Mouse (Mus musculus) retina, postnatal 7 days (tissue): ENCODE data around the gene Vezf1.

Source experiments
- DNase-seq: peaks from one replicate; pipeline ENCODE4 v3.0.0-alpha.2; 2012; ENCODE audit warnings: low read depth, low spot score

Gene Vezf1

GRCm38 (mm10) chr11:88053821-88054220, 14.3 kb upstream of the Vezf1 start:
- DNase-seq = no peak

- peak; percentile 21 for DNase-seq
These were observed 13.5 kb upstream of the Vezf1 start for GRCm38 (mm10) chr11:88054589-88054988.

- no peak for DNase-seq
These were observed 12.3 kb upstream of the Vezf1 start for GRCm38 (mm10) chr11:88055777-88056176.

GRCm38 (mm10) chr11:88057788-88058187, 10.3 kb upstream of the Vezf1 start:
- DNase-seq = no peak

- DNase-seq = peak; percentile 52
These were observed 8.9 kb upstream of the Vezf1 start for GRCm38 (mm10) chr11:88059141-88059540.

- no peak for DNase-seq
These were observed 6.0 kb upstream of the Vezf1 start for GRCm38 (mm10) chr11:88061892-88062625.

- DNase-seq = no peak
These were observed 2.3 kb upstream of the Vezf1 start for GRCm38 (mm10) chr11:88065732-88066131.

- no peak for DNase-seq
These were observed 891 bp upstream of the Vezf1 start for GRCm38 (mm10) chr11:88067191-88067585.

GRCm38 (mm10) chr11:88068411-88069245, 549 bp downstream of the Vezf1 start:
- peak; percentile 24 for DNase-seq

GRCm38 (mm10) chr11:88069246-88069570, 1.1 kb downstream of the Vezf1 start:
- DNase-seq = no peak

- no peak for DNase-seq
These were observed 2.3 kb downstream of the Vezf1 start for GRCm38 (mm10) chr11:88070392-88070791.

GRCm38 (mm10) chr11:88071113-88071512, 3.0 kb downstream of the Vezf1 start:
- DNase-seq = no peak

GRCm38 (mm10) chr11:88073343-88073875, 5.3 kb downstream of the Vezf1 start:
- DNase-seq = no peak

- DNase-seq = no peak
These were observed 7.6 kb downstream of the Vezf1 start for GRCm38 (mm10) chr11:88075701-88076100.

- DNase-seq = no peak
These were observed 8.3 kb downstream of the Vezf1 start for GRCm38 (mm10) chr11:88076394-88076793.

GRCm38 (mm10) chr11:88083699-88084098, 15.6 kb downstream of the Vezf1 start:
- no peak for DNase-seq

GRCm38 (mm10) chr11:88086737-88087627, 18.9 kb downstream of the Vezf1 start:
- peak; percentile 92 for DNase-seq

GRCm38 (mm10) chr11:88089150-88089549, 21.1 kb downstream of the Vezf1 start:
- DNase-seq = no peak

- no peak for DNase-seq
These were observed 22.2 kb downstream of the Vezf1 start for GRCm38 (mm10) chr11:88090293-88090692.

GRCm38 (mm10) chr11:88091949-88092348, 23.9 kb downstream of the Vezf1 start:
- DNase-seq = no peak

- no peak for DNase-seq
These were observed 29.1 kb downstream of the Vezf1 start for GRCm38 (mm10) chr11:88097173-88097572.
